13 mouse cellular contexts compared by ENCODE assay signal in the genomic region with DNA sequence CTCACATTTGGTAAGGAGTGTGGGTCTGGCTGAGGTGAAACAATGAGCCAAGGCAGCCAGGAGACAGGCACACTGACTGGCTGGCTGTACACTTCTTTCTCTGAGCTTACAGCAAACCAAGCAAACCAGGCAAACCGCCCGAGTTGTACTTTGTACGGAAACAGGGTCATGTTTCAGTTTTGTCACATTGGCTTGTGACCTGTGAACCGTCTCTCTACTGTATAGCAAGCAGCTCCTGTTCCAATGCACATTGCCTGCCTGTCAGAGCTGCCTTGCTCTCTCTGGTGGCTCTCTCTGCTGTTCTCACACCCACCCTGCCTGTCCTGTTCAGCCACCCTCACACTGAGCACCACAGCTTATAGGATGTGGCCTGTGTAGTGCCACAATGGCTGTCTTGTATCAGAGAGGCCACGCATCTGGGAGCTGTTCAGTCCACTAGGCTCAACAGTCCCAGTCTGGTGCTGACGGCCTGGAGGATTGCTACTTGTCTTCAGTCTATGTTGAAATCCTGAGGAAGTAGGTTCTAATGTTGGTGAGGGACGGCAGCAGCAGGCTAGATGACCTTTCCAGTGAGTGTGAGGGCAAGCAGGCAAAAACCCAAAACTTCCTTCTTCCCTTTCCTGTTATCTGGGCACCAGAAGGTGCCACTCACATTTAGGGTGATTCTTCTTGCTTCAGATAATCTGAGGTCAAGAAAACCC. TPM values are rescaled to one million over a fixed set of nuclear protein-coding genes. Genes with fewer than 3 reads are reported as not detected.
A peak's percentile ranks its signal among the peaks of the same experiment; 100 is the strongest.
DNase-seq lines count a peak whose midpoint lies in the region; ATAC-seq and TF ChIP-seq lines count a peak whose summit lies in the region.
"Had no signal": no experiment of that assay in that cellular context is flagged by ENCODE, and none has a peak within 500 bp of the region (broad histone marks: within the 10 kb centered on the region; RNA-seq: fewer than 3 reads in every experiment).

No protein-coding gene starts in this region.

- TF ChIP-seq EP300 in liver, postnatal 0 days (IDR thresholded peaks at IDR 0.05; ENCODE audit: low read depth): no peak

- H3K27me3 ChIP-seq in kidney, embryonic 16.5 days (ENCODE audit: insufficient read depth, low read length): no peaks in the 10 kb centered on the region
- no peaks in the 10 kb centered on the region for H3K27me3 ChIP-seq in liver, postnatal 0 days (ENCODE audit: insufficient read depth, low read length)

- no peaks in the 10 kb centered on the region for H3K36me3 ChIP-seq in kidney, embryonic 16.5 days (ENCODE audit: insufficient read depth, low read length)
- H3K36me3 ChIP-seq in liver, postnatal 0 days (replicated peaks; ENCODE audit: insufficient read depth, low read length): no peaks in the 10 kb centered on the region
- H3K36me3 ChIP-seq: forebrain, embryonic 10.5 days; heart, embryonic 10.5 days had no signal

- no peaks in the 10 kb centered on the region for H3K9me3 ChIP-seq in kidney, embryonic 16.5 days (ENCODE audit: low read length)
- H3K9me3 ChIP-seq in liver, postnatal 0 days (ENCODE audit: low read length): no peaks in the 10 kb centered on the region
- H3K9me3 ChIP-seq: forebrain, embryonic 10.5 days; heart, embryonic 10.5 days had no signal

- H3K4me3 ChIP-seq in kidney, embryonic 16.5 days (ENCODE audit: low read length): no peak overlapping the region
- H3K4me3 ChIP-seq in liver, postnatal 0 days (ENCODE audit: low read depth, low read length): no peak overlapping the region
- H3K4me3 ChIP-seq: forebrain, embryonic 10.5 days; heart, embryonic 10.5 days had no signal

- H3K4me2 ChIP-seq in kidney, embryonic 16.5 days (replicated peaks; ENCODE audit: low read depth, low read length): no peak overlapping the region
- no peak overlapping the region for H3K4me2 ChIP-seq in liver, postnatal 0 days (ENCODE audit: low read depth, low read length)

- WGBS in kidney, embryonic 16.5 days: 34% methylated on average over 7 of the region's 7 CpGs
- WGBS in liver, postnatal 0 days (ENCODE audit: insufficient replicate concordance): 36% methylated on average over 7 of the region's 7 CpGs

- peak overlapping the region; percentile 29; the same call in 1 of the 2 replicates for H3K9ac ChIP-seq in kidney, embryonic 16.5 days (replicated peaks; ENCODE audit: low read length)
- no peak overlapping the region for H3K9ac ChIP-seq in liver, postnatal 0 days (replicated peaks)

- peaks cover 13% of the 10 kb centered on the region for H3K4me1 ChIP-seq in kidney, embryonic 16.5 days (ENCODE audit: insufficient read depth, low read length)
- H3K4me1 ChIP-seq in liver, postnatal 0 days (ENCODE audit: insufficient read depth): peaks cover 26% of the 10 kb centered on the region

- peak overlapping the region; percentile 65 for H3K27ac ChIP-seq in kidney, embryonic 16.5 days (ENCODE audit: low read length)
- H3K27ac ChIP-seq in liver, postnatal 0 days (ENCODE audit: low read depth): peak overlapping the region; percentile 55
- H3K27ac ChIP-seq: forebrain, embryonic 10.5 days; heart, embryonic 10.5 days had no signal

- DNase-seq in urinary bladder, postnatal 14 days (ENCODE audit: low spot score): peak; percentile 19
- no peak for DNase-seq in urinary bladder, postnatal 4 days (ENCODE audit: low spot score in 2 of 2)
- peak; percentile 29 for DNase-seq in liver, postnatal 0 days
- peak; percentile 64 for DNase-seq in yolk sac, embryonic 10.5 days (ENCODE audit: low spot score)
- DNase-seq in retina, postnatal 1 day: no peak
- no peak for DNase-seq in testis, postnatal 14 days (ENCODE audit: low spot score)
- DNase-seq: cerebellum, postnatal 36 days; thymus, adult 2 months had no signal

- TF ChIP-seq CTCF in liver, postnatal 0 days (IDR thresholded peaks at IDR 0.05; ENCODE audit: low read depth): no peak

- peak; percentile 76 for ATAC-seq in kidney, embryonic 16.5 days (ENCODE audit: low FRiP score, low TSS enrichment)
- ATAC-seq in liver, postnatal 0 days: peak; percentile 60
- ATAC-seq in CD4-positive, CD25-positive, alpha-beta regulatory T cell, adult 4 months: no peak

RNA-seq across cellular contexts. Expression of a gene that starts 6.7 kb away (rescaled TPM):
- 0.10 and 0.21 TPM in 2 replicates for polyA plus RNA-seq in kidney, embryonic 16.5 days (2015; fragmentation: Nextera tagmentation; extraction: Ambion mirVana)
- polyA plus RNA-seq in liver, postnatal 0 days (2015; fragmentation: Nextera tagmentation; extraction: Ambion mirVana): 0.05 and 0.23 TPM in 2 replicates
- not detected for polyA plus RNA-seq in CD4-positive, CD25-positive, alpha-beta regulatory T cell, adult 4 months (2017; shearing (Covaris generic))
- polyA plus RNA-seq: brain, embryonic 14.5 days; forebrain, embryonic 10.5 days; heart, embryonic 10.5 days had no signal

RNA-seq across cellular contexts. Expression of a gene that starts 17.5 kb away (rescaled TPM):
- polyA plus RNA-seq in kidney, embryonic 16.5 days (2015; fragmentation: Nextera tagmentation; extraction: Ambion mirVana): 0.97 TPM in 1 of 2 replicates, not detected in the other
- 3.2 and 3.3 TPM in 2 replicates for polyA plus RNA-seq in liver, postnatal 0 days (2015; fragmentation: Nextera tagmentation; extraction: Ambion mirVana)
- polyA plus RNA-seq in CD4-positive, CD25-positive, alpha-beta regulatory T cell, adult 4 months (2017; shearing (Covaris generic)): 10 to 100 TPM; 79.5 to 90.2 TPM
- polyA plus RNA-seq: forebrain, embryonic 10.5 days; heart, embryonic 10.5 days had no signal

RNA-seq across cellular contexts. Expression of a gene that starts 24.3 kb away (rescaled TPM):
- polyA plus RNA-seq in kidney, embryonic 16.5 days (2015; fragmentation: Nextera tagmentation; extraction: Ambion mirVana): 0.41 TPM in 1 of 2 replicates, not detected in the other
- polyA plus RNA-seq in liver, postnatal 0 days (2015; fragmentation: Nextera tagmentation; extraction: Ambion mirVana): 1.7 and 2.0 TPM in 2 replicates
- not detected for polyA plus RNA-seq in CD4-positive, CD25-positive, alpha-beta regulatory T cell, adult 4 months (2017; shearing (Covaris generic))
- polyA plus RNA-seq: brain, embryonic 14.5 days; forebrain, embryonic 10.5 days; heart, embryonic 10.5 days had no signal

Comparison
In these comparisons a context has a peak if more than half of its experiments do, and no peak if none do; other contexts are left out.
1. DNase-seq: peak in urinary bladder, postnatal 14 days (single experiment), liver, postnatal 0 days (single experiment) and yolk sac, embryonic 10.5 days (single experiment); none in urinary bladder, postnatal 4 days (0 of 2), retina, postnatal 1 day (single experiment) and testis, postnatal 14 days (single experiment).
2. RNA of a gene that starts 17.5 kb away (polyA plus RNA-seq): 79.5 to 90.2 TPM in CD4-positive, CD25-positive, alpha-beta regulatory T cell, adult 4 months; 3.2 to 3.3 TPM in liver, postnatal 0 days and 0.97 TPM in kidney, embryonic 16.5 days; every median in the first group is over 10 times any median in the second.